24 mouse cellular contexts compared by ENCODE assay signal in genomic region chr2:120095171-120095570, GRCm38 (mm10).
"Had no signal": no experiment of that assay in that cellular context is flagged by ENCODE, and none has a peak within 500 bp of the region (broad histone marks: within the 10 kb centered on the region; RNA-seq: fewer than 3 reads in every experiment).

No protein-coding gene starts in this region.

- H3K27me3 ChIP-seq: hindbrain, embryonic 12.5 days; intestine, embryonic 15.5 days; limb, embryonic 12.5 days; liver, embryonic 13.5 days; liver, embryonic 15.5 days had no signal

- H3K4me3 ChIP-seq: hindbrain, embryonic 10.5 days; hindbrain, embryonic 12.5 days; intestine, embryonic 15.5 days; left cerebral cortex, adult 2 months; limb, embryonic 10.5 days; limb, embryonic 12.5 days; liver, embryonic 13.5 days; liver, embryonic 15.5 days had no signal

- H3K4me1 ChIP-seq: hindbrain, embryonic 10.5 days; hindbrain, embryonic 12.5 days; limb, embryonic 12.5 days had no signal

- H3K27ac ChIP-seq: hindbrain, embryonic 10.5 days; hindbrain, embryonic 12.5 days; hindbrain, embryonic 14.5 days; intestine, embryonic 15.5 days; kidney, postnatal 0 days; left cerebral cortex, adult 2 months; limb, embryonic 10.5 days; limb, embryonic 12.5 days; liver, embryonic 13.5 days; liver, embryonic 15.5 days had no signal

- ATAC-seq: forebrain, postnatal 0 days; hindbrain, embryonic 16.5 days; inflammation-experienced regulatory T-cells, adult 6 months; intestine, embryonic 15.5 days; intestine, postnatal 0 days; liver, postnatal 0 days had no signal

- H3K9ac ChIP-seq: forebrain, postnatal 0 days; hindbrain, embryonic 12.5 days; hindbrain, embryonic 14.5 days; intestine, embryonic 15.5 days; limb, embryonic 12.5 days; liver, embryonic 13.5 days; liver, embryonic 15.5 days; liver, postnatal 0 days had no signal

- H3K9me3 ChIP-seq: hindbrain, embryonic 10.5 days; hindbrain, embryonic 12.5 days; intestine, embryonic 15.5 days; limb, embryonic 10.5 days; limb, embryonic 12.5 days; liver, embryonic 13.5 days; liver, embryonic 15.5 days had no signal

- DNase-seq: forebrain, postnatal 0 days; gastrocnemius, postnatal 14 days; gastrocnemius, postnatal 36 days; heart, postnatal 10 days; kidney, adult 18-20 months; kidney, adult 8-10 months; kidney, postnatal 14 days; kidney, postnatal 36 days; layer of hippocampus, adult 9-11 months; liver; liver, embryonic 13.5 days; liver, postnatal 0 days had no signal

- H3K36me3 ChIP-seq: hindbrain, embryonic 12.5 days; intestine, embryonic 15.5 days; limb, embryonic 12.5 days had no signal
